Mouse (Mus musculus) natural killer cell, adult 2 months (primary cell): ENCODE data around the gene Enkd1.

Experiments used
- DNase-seq, 2 experiments: peaks; one replicate each; pipeline ENCODE4 v3.0.0; 2022; ENCODE audit warnings: low spot score in 2 of 2

The Enkd1 gene

DNA sequence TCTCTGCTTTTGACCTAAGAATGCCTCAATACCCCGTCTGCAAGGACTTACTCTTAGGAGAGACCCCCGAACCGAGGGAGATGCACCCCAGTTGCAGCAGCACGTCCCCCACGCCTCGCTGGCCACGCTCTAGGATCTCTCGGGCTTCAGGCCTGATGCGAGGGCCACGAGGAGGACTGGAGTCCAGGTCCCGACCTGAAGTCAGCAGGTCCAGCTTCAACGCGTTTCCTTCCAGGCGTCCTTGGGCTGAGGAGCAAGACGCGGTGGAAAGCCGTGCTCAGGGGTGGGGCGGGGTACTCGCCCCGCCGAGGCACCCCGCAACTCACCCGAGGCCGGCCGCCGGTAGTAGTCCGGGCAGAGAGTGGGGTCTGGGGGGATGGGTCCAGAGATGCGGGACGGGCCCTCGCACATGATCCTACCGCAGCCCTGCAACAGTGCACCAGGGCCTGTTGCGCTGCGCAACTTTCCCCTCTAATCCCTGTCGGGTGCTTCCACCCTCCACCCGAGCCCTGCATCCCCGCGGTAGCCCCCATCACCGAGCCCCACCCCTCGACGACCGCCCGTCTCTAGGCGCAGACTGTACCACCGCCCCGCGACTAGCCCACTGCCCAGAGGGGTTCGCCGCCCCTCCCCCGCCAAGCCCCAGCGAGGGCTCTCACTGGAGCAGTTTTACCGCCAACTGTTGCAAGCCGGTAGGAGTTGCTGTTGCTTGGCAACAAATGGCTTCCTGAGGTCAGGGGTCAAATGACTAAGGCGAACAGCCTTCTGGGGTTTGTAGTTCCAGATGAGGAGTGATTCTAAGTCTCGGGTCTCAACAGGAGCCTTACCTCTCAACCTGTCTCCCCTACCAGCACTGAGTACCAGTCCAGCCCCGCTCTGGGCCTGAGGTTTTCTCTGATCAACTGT, at the start of gene Enkd1, which contains the start of gene 4933405L10Rik:
TSS of gene Enkd1 (minus strand) at position 713 of the 906 bp plus-strand sequence.
TSS of gene 4933405L10Rik (plus strand) at position 158 of the 906 bp plus-strand sequence.
- DNase-seq = peak; percentile 78 to 80

DNA sequence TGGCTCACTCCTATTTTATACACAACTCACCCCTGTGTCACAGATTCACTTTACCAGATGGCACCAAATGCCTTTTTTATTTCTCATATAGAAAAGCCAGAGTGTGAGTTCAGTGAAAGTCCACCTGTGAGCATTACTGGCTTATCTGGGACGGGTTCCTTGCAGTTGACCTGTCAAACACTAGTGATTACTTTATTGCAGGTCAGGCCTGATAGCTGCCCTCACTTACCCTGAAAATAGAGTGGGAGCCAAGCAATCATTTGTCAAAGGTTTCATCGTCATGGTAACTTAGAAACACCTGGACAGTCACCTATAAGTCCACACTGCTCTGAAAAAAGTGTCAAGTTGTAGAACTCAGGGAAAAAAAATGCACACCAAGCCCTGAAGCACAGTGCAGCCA, 46.7 kb upstream of the Enkd1 start:
- no peak for DNase-seq

DNA sequence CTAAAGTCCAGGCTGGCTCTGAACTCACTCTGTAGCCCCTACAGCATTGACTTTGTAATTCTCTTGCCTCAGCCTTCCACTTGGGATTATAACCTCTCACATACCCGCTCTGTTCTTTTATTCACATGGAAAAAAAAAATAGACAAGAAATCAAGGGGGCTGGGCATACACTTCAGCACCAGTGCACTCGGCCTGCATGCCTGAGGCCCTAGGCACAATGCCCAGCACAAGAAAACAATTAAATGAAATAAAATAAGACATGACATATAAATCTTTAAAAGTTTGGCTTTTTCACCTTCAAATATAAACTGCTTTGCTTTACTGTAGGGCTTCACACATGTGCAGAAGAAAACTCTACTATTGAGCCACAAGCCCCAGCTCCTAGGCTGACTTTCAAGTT, 45.9 kb upstream of the Enkd1 start:
- DNase-seq = no peak

DNA sequence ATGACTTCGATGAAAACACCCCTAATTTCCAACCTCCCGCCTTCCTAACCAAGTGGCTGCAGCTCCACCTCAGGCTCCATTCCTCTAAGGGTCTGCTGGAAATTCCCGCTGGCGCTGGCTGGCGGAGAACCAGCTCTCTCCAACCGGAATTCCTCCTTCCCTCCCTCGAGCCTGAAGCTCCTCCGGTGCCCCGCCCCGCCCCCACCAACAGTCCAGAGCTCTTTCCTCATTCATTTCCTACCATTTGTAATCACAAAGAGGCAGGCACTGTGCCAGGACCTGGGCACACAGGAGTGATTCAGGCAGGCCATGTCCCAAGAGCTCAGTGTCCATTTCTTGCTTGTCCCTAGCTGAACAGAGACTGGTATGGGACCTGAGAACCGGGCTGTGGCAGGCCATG, 42.6 kb upstream of the Enkd1 start:
- DNase-seq = no peak

DNA sequence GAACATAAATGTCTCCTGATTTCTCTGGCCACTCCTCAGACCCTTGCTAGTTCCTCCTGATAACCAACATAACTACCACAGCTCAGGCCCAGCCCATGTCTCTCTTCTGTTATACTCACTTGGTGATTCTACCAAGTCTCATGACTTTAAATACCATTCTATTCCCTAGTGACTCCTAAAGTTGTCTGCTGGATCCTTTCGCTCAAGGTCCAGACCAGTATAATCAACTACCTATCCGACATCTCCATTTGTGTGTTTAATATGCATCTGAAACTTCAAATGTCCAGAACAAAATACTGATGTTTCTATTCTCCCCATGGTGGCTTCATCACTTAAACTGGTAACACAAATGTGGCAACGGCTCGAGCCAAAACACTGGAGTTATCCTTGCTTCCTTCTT, 35.3 kb upstream of the Enkd1 start:
- DNase-seq = no peak

DNA sequence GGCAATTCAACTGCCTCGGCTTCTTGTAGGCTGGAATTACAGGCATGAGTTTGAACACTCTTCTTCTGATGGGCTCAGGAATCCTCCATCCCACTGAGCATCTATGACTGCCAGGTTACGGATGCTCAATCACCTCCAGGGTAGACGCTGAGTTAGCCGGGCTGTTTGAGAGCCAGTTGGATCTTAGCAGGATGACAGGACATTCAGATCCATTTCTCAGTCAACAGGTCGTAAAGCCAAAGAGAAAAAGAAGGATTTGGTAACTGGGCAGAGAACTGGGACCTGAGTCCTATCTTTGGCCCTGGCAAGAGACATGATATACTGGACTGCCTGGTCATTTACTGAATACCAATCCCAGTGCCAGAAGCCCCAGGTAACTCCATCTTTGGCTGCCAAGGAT, 31.2 kb upstream of the Enkd1 start:
- DNase-seq = no peak

DNA sequence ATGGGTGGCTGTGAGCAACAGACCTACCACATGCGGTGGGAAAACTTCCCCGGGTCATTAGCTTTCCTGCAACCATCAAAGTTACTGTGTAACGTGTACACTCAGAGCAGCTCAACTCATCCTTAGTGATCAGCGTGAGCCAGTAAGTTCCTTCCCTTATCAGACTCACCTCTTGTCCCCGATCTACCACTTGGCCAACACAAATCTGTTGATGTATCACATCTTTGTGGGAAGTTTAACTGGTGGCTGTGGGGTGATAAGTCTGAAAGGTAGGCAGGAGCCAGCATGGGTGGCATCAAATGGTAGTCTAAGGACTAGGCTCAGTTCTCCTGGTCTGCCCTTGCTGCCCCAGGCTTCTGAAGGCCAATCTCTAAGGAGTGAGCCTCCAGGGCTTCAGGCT, 24.2 kb upstream of the Enkd1 start:
- DNase-seq = no peak

DNA sequence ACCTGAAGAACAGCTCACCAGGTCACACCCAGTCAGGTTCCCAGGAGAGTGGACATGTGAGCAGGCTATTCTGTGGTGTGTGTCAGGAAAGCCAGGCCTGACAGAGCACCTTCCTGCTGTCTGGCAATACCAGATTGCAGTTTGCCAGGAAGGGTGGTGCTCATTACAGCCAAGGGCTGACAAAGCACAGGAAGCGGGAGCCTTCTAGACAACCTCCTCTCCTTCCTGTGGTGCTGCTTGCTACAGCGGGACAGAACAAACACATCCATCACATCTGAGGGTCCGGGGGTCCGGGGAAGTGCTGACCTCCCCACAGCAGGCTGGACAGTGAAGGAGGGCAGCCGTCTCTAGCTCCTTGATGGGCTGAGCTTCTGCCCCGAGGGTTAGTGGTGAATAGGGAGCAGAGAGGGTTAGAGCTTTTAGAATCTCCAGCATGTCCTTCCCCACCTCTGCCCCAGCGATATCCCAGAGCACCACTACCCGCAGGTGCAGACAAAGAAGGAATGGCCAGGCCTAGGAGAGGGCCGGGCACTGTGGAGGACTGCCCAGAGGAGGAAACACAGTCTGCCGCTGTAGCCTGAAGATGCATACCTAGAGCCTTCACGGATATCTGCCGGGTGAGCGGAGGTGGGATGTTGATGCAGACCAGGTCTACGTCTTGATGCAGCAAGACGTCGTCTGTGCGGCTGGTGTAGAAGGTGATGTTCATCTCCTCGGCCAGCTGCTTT, 19.6 kb upstream of the Enkd1 start:
- no peak for DNase-seq

DNA sequence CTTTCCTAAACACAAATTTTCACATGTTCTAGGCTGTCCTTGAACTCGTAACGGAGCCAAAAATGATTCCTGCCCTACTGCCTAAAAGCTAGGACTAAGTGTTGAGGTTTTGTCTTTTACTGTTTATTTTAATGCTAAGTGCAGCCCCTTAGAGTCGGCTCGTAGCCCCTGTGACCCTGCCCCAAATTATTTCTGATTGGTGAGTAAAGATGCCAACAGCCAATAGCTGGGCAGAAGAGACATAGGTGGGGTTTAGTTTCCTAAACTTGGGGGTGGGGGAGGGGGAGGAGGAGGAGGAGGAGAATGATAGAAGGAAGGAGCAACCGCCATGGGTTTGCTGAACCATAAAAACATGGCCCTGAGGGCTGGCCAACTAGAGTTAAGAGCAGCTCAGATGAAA, 17.7 kb upstream of the Enkd1 start:
- no peak for DNase-seq

DNA sequence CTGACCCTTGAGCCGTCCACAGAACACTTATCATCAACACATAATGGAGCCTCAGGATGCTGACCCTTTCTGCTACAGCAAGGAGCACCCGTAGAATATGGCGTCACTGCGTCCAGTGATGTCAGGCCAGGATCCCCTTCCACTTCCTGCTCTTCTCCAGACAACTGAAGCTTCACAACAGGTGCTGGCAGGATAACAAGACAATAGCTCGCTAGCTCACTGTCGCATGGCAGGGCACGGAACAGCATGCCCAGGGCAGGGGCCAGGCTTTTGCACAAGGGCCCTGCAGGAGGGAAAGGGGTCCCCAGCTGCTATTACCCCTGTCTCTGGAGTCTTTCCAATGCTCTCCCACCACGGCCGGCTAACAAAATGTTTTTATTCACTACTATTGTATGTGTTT, 14.9 kb upstream of the Enkd1 start:
- DNase-seq = no peak

DNA sequence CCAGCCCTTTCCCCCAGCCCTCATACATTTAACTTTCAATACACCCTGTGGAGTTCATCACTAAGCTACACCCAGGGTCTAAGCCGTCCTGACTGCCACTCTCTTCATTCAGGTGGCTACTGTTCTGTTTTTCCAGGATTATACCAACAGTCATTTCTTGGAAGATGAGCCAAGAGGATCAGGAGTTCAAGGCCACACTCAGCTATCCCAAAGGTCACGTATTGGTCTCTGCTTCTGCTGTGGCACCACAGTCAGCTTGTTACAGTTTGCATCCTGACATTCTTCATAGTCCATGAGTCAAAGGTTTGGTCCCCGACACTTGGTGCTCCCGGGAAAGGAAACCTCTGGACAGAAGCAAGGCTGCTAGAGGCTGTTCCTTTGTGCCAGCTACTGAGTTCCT, 11.6 kb upstream of the Enkd1 start:
- no peak for DNase-seq

DNA sequence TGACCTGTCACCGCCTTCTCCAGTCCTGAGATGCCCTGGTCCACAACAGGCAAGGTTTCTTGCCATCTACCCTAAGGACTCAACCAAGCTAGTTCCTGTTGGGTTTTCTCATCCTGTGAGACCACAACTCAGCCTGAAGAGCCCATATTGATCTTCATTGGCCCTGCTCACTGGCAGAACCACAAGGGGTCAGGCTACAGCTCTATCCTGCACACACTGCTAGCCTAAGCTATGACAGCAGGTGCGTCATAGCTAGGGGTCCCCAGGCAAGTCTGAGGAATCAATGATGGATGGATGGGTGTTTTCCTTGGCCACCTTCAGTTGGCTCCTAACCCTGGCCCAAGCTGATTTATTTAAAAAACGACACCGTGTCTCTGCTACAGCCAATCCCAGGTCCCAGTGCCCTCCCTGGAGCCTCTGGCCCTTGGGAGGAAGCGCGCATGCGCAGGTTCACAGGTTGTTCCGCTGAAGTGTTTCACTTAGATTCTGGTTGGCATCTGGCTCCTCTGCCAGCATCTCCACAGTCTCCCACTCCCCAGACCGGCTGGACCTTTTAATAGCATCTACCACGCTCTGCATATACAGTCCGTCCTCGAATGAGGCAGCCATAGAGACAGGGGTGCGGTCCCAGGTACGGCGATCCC, 8.4 kb upstream of the Enkd1 start:
- no peak for DNase-seq

DNA sequence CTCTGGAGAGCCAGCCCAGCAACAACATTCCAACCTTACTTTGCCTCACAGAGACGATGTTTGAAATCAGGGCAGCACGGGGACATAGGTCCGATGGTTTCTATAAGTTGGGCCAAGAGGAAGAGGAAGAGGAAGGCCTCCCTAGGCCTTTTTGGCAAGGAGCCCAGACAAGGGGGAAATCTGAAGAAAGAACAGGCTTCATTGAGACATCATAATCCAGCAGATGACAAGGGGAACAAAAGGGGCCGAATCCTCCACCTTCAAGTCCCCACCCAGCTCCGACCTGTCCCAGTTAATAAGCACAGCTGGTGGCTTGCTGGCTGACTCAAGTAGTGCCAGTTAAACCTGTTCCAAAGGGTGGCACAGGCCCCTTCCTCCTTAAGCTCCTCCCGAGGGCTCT, 7.0 kb upstream of the Enkd1 start:
- DNase-seq = no peak

DNA sequence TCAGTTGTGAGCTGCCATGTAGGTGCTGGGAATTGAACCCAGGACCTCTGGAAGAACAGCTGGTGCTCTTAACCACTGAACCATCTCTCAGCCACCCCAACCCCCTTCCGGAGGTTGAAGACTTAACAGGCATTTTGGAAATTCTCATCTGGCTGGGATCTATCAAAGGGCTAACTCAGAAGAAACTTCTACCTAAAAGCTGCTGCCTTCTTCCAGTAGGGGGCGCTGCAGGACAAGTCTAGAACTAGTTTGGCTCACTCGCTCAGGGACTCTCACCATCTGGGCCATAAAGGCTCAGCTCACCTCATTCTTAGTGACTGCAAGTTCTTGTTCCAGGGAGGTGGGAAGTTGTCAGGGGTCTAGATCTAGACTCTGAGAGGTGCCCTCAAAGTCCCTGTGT, 6.1 kb upstream of the Enkd1 start:
- DNase-seq = peak; percentile 84 to 88

DNA sequence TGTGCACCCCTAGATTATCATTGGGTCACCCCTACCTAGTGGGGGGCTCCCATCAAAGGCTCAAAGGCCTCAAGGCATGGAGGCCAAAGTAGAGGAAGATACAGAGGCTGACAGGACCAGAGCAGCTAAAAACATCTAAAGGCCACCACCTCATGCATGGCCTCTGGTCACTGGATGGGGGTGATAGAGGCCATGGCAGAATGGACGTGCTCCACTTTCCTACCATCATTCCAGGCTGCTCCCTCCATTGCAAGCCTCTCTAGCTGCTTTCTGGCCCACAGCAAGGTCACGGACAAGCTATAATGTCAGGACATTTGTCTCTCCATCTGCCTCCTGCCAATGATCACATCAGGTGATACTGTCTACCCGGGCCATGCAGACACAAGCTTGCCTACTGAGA, 4.3 kb upstream of the Enkd1 start:
- no peak for DNase-seq

DNA sequence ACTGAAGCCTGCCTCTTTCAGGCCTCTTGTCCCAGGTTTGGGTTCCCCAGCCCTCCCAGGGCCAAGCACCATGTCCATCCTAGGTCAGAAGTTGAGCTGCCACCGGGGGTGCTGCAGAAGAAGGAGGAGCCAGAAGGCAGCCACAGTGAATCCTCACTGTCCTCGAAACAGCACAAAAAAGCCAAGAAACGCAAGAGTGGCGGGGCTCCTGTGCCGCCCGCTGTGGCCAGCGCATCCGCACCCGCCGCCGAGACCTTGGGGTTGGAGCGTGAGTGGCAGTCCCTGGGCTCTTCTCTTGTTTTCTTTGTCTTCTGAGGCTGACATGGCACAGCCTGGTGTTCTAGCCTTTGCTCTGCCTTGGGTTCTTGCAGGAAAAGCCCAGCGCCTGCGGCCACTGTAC, 1.3 kb upstream of the Enkd1 start:
- no peak for DNase-seq

DNA sequence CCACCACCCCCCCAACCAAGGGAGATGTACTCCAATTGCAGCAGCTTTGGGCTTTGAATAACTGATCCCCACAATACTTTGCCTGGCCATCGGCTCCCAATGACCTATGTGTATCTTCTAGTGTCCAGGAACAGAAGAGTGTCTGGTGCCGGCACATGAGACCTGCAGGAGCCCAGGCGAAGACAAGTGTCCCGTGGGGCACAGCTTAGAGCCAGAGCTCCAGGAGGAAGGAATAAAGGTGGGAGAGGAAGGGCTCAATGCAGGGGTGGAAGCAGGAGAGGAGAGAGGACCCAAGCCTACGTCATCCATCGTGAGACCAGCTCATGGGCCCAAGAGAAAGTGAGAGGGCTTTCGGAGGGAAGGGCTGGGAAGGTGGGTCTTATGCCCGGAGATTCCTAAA, 665 bp upstream of the Enkd1 start:
- DNase-seq = no peak

DNA sequence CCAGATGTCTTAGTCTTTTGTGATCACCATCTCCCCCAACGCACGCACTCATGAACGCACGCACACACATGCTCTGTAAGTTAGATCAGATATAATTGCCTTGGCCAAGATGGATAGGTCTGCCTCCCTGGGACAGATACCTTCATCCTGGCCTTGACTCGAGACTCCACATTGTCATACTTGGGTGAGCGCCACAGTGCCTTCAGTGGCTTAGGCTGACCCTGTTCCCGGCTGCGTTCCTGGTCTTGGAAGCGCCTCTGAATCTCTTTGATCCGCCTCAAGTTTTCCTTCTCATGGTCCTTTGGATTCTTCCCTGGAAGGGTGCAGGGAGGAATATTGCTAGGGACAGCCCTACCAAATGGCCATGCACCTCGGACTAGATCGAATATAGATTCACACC, 1.6 kb downstream of the Enkd1 start:
- DNase-seq = no peak

DNA sequence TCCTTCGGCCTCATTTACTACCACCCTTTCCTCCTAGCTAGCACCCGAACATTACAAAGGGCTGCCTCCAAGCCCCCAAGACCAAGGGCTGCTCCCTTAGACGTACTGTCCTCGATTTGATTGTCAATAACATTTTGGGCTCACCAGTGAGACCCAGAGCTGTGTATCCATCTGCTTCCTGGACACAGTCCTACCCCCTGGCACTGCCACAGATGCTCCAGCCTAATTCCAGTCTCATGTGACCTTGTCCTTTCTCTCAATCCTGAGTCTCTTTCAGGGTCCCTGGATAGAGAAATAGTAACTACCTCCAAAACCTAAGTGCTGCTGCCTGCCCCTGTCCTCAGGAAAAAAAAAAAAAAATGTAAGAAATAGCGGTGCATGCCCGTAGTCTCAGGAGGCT, 3.1 kb downstream of the Enkd1 start:
- no peak for DNase-seq

DNA sequence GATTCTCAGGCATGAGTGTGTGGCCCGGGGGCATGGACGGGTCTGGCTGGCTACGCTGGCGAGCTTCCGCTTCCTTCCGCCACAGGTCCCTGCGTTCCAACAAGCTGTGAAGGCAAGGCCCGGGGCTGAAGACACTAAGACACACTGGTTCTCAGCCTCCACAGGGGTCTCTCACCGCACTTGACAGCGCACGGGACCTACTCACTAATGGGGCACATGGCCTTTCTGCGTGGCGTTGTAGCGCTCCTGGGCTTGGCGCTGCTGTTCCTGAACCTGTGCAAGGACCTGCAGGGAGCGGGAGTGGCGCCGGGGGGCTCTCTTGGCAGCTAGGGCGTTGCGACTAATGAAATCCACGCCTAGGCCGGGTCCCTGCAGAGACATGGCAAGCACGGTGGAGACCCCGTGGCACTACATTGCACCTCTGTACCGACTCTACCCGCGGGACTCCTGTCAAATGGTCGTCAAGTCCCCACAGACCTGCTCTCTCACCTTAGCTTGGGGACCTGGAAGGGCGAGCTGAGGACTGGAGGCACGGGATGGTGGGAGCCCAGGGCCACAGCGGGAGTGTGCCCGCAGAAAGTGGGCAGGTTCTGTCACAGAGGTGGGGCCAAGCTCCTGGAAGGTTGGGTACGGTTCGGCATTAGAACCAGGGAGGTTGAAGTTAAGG, 3.7 kb downstream of the Enkd1 start:
- no peak for DNase-seq

DNA sequence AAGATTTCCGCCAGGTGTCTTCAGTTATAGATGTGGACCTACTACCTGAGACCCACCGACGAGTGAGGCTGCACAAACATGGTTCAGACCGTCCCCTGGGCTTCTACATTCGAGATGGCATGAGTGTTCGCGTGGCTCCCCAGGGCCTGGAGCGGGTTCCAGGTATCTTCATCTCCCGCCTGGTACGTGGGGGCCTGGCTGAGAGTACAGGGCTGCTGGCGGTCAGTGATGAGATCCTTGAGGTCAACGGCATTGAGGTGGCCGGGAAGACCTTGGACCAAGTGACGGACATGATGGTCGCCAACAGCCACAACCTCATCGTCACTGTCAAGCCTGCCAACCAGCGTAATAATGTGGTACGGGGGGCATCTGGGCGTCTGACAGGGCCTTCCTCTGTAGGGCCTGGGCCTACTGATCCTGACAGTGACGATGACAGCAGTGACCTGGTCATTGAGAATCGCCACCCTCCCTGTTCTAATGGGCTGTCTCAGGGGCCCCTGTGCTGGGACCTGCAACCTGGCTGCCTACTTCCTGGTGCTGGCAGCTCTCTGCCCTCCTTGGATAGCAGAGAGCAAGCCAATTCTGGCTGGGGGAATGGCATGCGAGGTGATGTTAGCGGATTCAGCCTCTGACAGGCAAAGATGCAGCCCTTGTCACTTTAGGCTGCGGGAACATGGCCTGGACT, 5.1 kb downstream of the Enkd1 start:
- no peak for DNase-seq

DNA sequence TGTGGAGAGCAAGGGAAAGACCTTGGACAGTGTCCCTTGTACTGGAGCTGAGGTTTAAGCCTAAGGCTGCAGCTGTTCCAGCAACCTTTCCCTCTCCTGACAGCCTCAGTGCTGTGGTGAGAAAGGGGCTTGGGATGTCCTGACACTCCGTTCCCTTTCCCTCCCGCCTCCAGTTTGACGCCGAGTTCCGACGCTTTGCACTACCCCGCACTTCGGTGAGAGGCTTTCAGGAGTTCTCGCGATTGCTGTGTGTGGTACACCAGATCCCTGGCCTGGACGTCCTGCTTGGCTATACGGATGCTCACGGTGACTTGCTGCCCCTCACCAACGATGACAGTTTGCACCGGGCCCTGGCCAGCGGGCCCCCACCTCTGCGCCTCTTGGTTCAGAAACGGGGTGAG, 6.0 kb downstream of the Enkd1 start:
- DNase-seq = no peak
